Mouse (Mus musculus): ENCODE data around the gene Pik3r6. TPM values are rescaled to one million over a fixed set of nuclear protein-coding genes. Genes with fewer than 3 reads are reported as not detected.

The Pik3r6 gene
- polyA plus RNA-seq, 1 experiment, result 3.8 TPM

DNA sequence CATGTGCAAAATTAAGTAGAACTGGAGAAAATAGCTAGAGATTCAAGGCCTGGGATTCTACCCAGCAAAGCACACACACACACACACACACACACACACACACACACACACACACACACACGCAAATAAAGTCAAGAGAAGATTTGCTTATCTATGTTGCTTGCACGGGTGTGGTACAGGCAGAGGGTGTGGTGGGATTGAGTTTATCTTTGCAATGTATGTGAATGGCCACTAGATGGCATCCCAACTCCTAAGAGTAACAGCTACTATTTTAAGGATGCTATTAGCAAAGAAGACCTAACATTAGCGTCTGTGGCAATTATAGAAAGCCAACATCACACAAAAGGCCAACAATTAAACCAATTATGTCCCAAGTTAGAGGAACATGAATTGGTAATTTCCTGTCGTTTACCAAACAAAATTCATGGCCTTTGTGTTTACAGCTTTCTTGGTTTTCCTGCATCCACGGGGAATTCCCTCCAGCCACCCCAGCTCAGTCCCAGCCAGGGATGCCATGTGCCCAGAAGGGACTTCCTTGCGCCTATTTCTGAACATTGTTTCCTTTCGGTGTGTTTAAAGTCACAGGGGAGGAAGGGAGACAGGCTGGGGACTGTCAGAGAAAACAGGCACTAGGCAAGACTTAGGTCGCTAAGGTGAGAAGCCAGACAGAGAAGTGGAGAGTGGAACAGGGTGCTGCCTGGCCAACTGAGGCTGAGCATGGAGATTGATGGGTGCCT is 17.4 kb upstream of the Pik3r6 start:
- no peaks in the 10 kb centered on the region for H3K4me1 ChIP-seq (ENCODE audit: control insufficient read depth, insufficient read depth, low read length)
- TF ChIP-seq CTCF (IDR thresholded peaks at IDR 0.05; ENCODE audit: extremely low read depth, insufficient read depth, low read length) (peak; percentile 65), POLR2A (IDR thresholded peaks at IDR 0.05; ENCODE audit: extremely low read depth, insufficient read depth, low read length) (no peak)
- no peak overlapping the region for H3K27ac ChIP-seq (ENCODE audit: insufficient read depth, low read length)
- no peak overlapping the region for H3K4me3 ChIP-seq (ENCODE audit: insufficient read depth, low read length)

DNA sequence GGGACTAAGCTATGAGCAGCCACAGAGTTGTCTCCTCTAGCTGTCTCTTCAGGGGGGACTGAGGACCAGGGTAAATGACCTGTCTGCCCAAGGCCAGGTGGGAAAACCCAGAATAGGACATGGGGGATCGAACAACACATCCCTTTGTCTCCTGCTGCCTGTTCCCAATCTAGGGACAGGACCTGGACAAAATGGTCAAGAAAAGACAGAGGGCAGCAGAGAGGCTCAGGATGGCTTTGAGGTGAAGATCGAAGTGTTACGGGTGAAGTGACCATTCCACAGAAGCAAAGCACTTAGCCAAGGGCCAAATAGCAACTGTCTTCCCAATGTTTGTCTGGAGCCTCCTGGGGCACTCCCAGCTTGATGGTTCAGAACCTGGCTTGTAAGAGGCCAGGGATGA is 16.7 kb upstream of the Pik3r6 start:
- TF ChIP-seq CTCF (IDR thresholded peaks at IDR 0.05; ENCODE audit: extremely low read depth, insufficient read depth, low read length) (0 out of 2 replicates have a peak, but pooled peaks have one; percentile 5), POLR2A (IDR thresholded peaks at IDR 0.05; ENCODE audit: extremely low read depth, insufficient read depth, low read length) (no peak)
- H3K4me3 ChIP-seq (ENCODE audit: insufficient read depth, low read length), result no peak overlapping the region
- H3K4me1 ChIP-seq (ENCODE audit: control insufficient read depth, insufficient read depth, low read length), result no peaks in the 10 kb centered on the region
- no peak overlapping the region for H3K27ac ChIP-seq (ENCODE audit: insufficient read depth, low read length)

DNA sequence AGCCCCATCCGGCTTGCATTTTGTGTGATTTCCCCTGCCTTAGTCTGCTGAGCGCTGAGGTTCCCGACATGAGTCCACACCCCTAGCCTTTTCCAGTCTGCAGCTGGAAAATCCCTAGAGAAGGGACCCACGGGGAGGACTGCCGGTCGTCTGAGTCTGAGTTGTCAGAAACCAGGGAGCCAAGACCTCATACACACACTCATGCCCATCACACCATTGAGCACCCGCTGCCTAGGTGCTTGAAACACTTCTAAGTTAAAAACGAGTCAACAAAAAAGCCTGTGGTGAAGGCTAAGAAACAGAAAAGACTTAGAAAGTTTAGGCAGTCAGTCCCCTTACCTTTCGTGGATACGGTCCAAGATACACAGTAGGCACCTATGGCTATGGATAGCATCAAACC is 15.1 kb upstream of the Pik3r6 start:
- no peak for TF ChIP-seq CTCF (IDR thresholded peaks at IDR 0.05; ENCODE audit: extremely low read depth, insufficient read depth, low read length)
- TF ChIP-seq POLR2A (IDR thresholded peaks at IDR 0.05; ENCODE audit: extremely low read depth, insufficient read depth, low read length), result no peak
- Histone ChIP-seq H3K4me1 (ENCODE audit: control insufficient read depth, insufficient read depth, low read length) (no peaks in the 10 kb centered on the region), H3K27ac (ENCODE audit: insufficient read depth, low read length) (no peak overlapping the region), H3K4me3 (ENCODE audit: insufficient read depth, low read length) (no peak overlapping the region)

DNA sequence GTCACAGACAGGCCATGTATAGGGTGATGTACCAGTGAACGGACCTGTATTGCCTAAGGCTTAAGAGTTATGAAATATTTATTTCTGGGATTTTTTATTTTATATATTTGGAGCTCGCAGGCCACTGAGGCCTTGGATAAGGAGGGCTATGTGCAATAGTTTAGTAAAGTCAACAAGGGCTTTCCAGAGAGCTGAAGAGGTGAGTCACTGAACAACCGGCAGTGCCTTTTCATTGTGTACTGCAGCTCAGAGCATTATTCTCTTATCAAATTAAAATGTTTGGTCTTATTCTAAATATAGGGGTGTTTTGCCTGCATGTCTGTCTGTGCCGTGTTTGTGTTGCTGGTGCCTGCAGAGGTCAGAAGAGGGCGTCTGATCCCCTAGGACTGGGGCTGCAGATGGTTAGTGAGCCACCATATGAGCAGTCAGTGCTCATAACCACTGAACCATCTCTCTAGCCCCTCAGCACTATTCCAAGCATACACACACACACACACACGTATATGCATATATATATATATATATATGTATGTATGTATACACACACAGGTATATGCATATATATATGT is 14.5 kb upstream of the Pik3r6 start:
- TF ChIP-seq CTCF (IDR thresholded peaks at IDR 0.05; ENCODE audit: extremely low read depth, insufficient read depth, low read length) (no peak), POLR2A (IDR thresholded peaks at IDR 0.05; ENCODE audit: extremely low read depth, insufficient read depth, low read length) (no peak)
- Histone ChIP-seq H3K4me3 (ENCODE audit: insufficient read depth, low read length) (no peak overlapping the region), H3K27ac (ENCODE audit: insufficient read depth, low read length) (no peak overlapping the region), H3K4me1 (ENCODE audit: control insufficient read depth, insufficient read depth, low read length) (no peaks in the 10 kb centered on the region)

DNA sequence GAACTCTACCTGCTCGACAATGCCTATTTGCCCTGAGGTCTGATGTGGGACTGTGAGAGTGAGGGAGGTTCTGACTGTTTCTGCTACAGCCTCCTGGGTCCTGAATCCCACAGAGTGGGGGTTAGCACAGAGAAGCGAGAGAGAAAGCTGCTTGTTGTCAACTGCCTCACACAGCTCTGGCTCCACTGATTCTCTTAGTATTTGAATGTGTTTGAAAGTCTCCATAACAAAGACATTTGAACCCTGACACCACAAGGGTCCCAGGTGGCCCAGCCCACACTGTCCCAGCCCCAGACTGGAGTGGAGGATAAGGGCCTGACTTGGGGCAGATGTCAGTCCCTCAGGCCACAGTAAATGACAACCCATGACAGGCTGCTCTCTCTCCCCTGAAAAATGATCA is 13.6 kb upstream of the Pik3r6 start:
- Histone ChIP-seq H3K27ac (ENCODE audit: insufficient read depth, low read length) (no peak overlapping the region), H3K4me1 (ENCODE audit: control insufficient read depth, insufficient read depth, low read length) (no peaks in the 10 kb centered on the region), H3K4me3 (ENCODE audit: insufficient read depth, low read length) (no peak overlapping the region)
- TF ChIP-seq CTCF (IDR thresholded peaks at IDR 0.05; ENCODE audit: extremely low read depth, insufficient read depth, low read length), result no peak

DNA sequence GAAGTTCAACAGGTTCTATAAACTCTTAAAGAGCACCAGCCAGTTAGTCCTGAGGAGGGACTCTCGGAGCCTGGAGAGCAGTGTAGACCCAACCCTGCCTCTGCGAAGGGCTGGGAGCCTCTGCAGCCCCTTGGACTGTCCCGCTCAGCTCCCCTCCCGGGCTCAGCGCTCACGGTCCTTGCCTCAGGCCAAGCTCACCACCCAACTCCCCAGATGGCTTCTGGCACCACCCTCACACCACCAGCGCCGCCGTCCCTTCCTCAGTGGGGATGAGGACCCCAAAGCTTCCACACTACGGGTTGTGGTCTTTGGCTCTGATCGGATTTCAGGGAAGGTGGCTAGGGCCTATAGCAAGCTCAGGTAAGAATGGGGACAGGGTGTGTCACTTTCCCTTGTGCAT is 10.2 kb upstream of the Pik3r6 start:
- TF ChIP-seq CTCF (IDR thresholded peaks at IDR 0.05; ENCODE audit: extremely low read depth, insufficient read depth, low read length), result no peak
- no peak for TF ChIP-seq POLR2A (IDR thresholded peaks at IDR 0.05; ENCODE audit: extremely low read depth, insufficient read depth, low read length)
- Histone ChIP-seq H3K4me3 (ENCODE audit: insufficient read depth, low read length) (no peak overlapping the region), H3K4me1 (ENCODE audit: control insufficient read depth, insufficient read depth, low read length) (no peaks in the 10 kb centered on the region), H3K27ac (ENCODE audit: insufficient read depth, low read length) (no peak overlapping the region)

DNA sequence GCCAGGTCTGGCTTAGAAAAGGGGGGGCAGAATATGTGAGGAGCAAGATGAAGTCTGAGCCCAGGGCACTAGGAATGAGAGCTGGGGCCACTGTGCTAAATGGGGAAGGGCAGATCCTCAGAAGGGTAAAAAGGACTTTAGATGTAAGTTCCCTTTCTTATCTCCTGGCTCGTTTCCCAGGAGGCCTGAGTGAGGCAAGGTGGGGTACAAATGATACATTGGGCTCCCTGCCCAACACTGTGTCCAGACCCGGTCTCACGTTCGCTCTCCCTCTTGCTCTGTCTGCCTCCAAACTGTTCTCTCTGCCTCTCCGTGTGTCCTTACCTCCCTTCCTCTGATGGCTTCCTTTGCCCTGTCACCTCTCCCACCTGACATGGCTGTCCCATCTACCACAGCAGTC is 9.1 kb upstream of the Pik3r6 start:
- Histone ChIP-seq H3K27ac (ENCODE audit: insufficient read depth, low read length) (no peak overlapping the region), H3K4me1 (ENCODE audit: control insufficient read depth, insufficient read depth, low read length) (no peaks in the 10 kb centered on the region), H3K4me3 (ENCODE audit: insufficient read depth, low read length) (no peak overlapping the region)
- TF ChIP-seq CTCF (IDR thresholded peaks at IDR 0.05; ENCODE audit: extremely low read depth, insufficient read depth, low read length) (no peak), POLR2A (IDR thresholded peaks at IDR 0.05; ENCODE audit: extremely low read depth, insufficient read depth, low read length) (no peak)

DNA sequence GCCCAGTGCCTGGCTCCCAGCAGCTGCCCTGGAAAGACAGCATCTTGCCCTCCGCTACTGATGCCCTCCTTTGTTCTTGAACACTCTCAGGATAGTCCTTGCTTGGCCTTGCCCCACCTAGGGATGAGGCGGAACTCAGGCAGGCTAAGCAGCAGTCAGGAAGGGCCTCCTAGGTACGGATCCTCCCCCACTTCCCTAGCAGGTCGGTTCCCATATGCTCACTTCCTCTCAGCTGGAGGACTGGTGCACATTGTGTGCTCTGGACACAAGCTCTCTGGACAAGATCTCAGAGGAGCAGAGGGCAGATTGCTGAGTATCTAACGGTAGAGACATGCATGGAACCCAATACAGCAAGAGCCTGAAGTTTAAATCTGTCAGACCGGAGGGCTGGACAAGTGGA is 5.7 kb upstream of the Pik3r6 start:
- no peak overlapping the region for H3K27ac ChIP-seq (ENCODE audit: insufficient read depth, low read length)
- no peak for TF ChIP-seq CTCF (IDR thresholded peaks at IDR 0.05; ENCODE audit: extremely low read depth, insufficient read depth, low read length)
- no peak for TF ChIP-seq POLR2A (IDR thresholded peaks at IDR 0.05; ENCODE audit: extremely low read depth, insufficient read depth, low read length)
- H3K4me1 ChIP-seq (ENCODE audit: control insufficient read depth, insufficient read depth, low read length), result no peaks in the 10 kb centered on the region
- H3K4me3 ChIP-seq (ENCODE audit: insufficient read depth, low read length), result no peak overlapping the region

DNA sequence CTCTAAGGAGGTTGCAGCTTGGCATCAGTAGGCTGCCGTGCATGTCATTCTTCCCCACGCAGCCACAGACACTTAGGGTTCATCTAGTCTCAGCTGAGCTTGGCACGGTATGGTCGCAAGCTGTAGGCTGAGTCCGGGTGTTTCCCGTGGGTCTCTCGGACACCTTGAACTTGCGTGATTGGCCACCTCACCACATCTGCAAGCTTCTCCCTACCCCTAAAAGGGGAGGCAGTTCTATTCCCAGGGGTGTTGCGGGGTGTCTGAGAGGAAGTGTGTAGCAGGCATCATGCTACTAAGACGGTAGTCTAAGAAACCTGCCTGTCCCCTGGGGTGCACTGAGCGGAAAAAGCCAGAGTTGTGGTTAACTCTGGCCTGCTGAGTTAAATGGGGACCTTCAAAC is 4.3 kb upstream of the Pik3r6 start:
- H3K27ac ChIP-seq (ENCODE audit: insufficient read depth, low read length), result no peak overlapping the region
- TF ChIP-seq CTCF (IDR thresholded peaks at IDR 0.05; ENCODE audit: extremely low read depth, insufficient read depth, low read length) (no peak), POLR2A (IDR thresholded peaks at IDR 0.05; ENCODE audit: extremely low read depth, insufficient read depth, low read length) (no peak)
- H3K4me1 ChIP-seq (ENCODE audit: control insufficient read depth, insufficient read depth, low read length), result no peaks in the 10 kb centered on the region
- no peak overlapping the region for H3K4me3 ChIP-seq (ENCODE audit: insufficient read depth, low read length)

DNA sequence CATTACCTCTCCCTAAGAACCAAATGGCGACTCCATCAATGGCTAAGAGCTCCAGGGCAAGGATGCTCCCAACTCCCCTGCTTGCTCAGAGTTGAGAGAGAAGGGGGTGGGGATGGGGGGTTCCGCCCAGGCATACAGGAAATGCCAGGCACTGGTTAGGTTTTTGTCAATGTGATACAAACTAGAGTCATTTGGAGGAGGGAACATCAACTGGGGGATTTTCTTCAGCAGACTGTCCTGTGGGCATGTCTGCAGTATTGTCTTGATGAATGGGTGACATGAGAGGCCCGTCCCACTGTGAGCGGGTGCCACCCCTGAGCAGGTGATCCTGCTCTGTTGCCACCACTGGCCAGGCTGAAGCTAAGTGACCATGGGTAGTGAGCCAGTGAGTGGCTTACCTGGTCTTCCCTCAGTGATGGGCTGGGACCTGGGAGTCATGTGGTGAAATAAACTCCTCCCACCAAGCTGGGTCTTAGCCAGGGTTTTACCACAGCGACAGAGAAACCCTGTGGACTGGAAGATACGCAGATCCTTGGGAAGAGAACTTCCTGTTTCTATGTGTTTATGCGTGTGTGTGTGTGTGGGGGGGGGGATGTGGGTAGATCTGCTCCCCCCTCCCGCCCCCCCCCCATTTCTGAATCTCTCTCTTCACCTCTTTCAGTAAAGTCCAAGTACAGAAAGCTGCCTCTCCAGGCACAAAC is 3.7 kb upstream of the Pik3r6 start:
- TF ChIP-seq CTCF (IDR thresholded peaks at IDR 0.05; ENCODE audit: extremely low read depth, insufficient read depth, low read length) (no peak), POLR2A (IDR thresholded peaks at IDR 0.05; ENCODE audit: extremely low read depth, insufficient read depth, low read length) (no peak)
- Histone ChIP-seq H3K4me3 (ENCODE audit: insufficient read depth, low read length) (no peak overlapping the region), H3K4me1 (ENCODE audit: control insufficient read depth, insufficient read depth, low read length) (no peaks in the 10 kb centered on the region), H3K27ac (ENCODE audit: insufficient read depth, low read length) (no peak overlapping the region)

All from cortical plate, adult 2 months (tissue).